Mouse (Mus musculus) brain, embryonic 14.5 days (tissue): Measurements from ENCODE around the gene Pcgf6.

Experiments
- CTCF ChIP-seq: fragments of 200-500 bp; IDR thresholded peaks from 2 replicates; pipeline ENCODE4 v1.5.1; 2012; ENCODE audit warnings: inconsistent platforms, mild to moderate bottlenecking, moderate library complexity, borderline replicate concordance; ENCODE audit not compliant: insufficient read depth, insufficient read length; ENCODE audit errors: extremely low read depth
- POLR2A ChIP-seq: fragments of 200-500 bp; IDR thresholded peaks from 2 replicates; pipeline ENCODE4 v1.6.1; 2012; ENCODE audit warnings: mild to moderate bottlenecking, inconsistent platforms, borderline replicate concordance; ENCODE audit not compliant: poor library complexity, insufficient read depth, insufficient read length, severe bottlenecking; ENCODE audit errors: extremely low read depth

DNA sequence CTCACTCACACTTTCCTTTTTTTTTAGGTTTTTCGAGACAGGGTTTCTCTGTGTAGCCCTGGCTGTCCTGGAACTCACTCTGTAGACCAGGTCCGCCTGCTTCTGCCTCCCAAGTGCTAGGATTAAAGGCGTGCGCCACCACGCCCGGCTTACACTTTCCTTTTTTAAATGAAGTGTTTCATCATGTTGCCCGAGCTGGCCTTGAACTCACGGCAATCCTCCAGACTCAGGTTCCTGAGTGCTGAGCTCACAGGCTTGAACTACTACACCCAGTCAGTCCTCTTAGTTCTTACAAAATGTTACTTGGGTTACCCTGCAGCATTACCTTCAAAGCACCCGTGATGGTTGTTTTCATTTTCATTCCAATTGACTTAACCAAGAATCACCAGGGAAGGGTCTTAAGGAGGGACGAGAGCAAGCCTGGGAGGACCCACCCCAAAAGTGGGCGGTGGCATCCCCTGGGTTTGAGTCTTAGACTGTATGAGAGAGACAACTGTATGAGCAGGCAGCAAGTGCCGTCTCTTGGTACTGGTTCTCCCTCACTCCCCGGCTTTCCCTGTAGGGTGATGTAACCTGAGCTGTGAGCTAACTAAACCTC, 3.4 kb downstream of the Pcgf6 start:
- TF ChIP-seq CTCF (no peak), POLR2A (no peak)
